Mouse (Mus musculus): ENCODE measurements around the gene Dmrt1. TPM values are rescaled to one million over a fixed set of nuclear protein-coding genes. Genes with fewer than 3 reads are reported as not detected.

The Dmrt1 gene
- polyA plus RNA-seq, 1 experiment from 2014 or later: not detected

GRCm38 (mm10) chr19:25628490-25628889 lies 123.1 kb downstream of the Dmrt1 start:
- Histone ChIP-seq H3K9ac (replicated peaks) (no peak overlapping the region), H3K4me2 (ENCODE audit: low read depth, low read length) (no peak overlapping the region), H3K36me3 (replicated peaks; ENCODE audit: insufficient read depth, low read length) (no peaks in the 10 kb centered on the region), H3K4me3 (ENCODE audit: low read depth, low read length) (no peak overlapping the region), H3K4me1 (ENCODE audit: insufficient read depth) (no peaks in the 10 kb centered on the region), H3K9me3 (ENCODE audit: low read length) (no peaks in the 10 kb centered on the region), H3K27ac (ENCODE audit: low read depth) (no peak overlapping the region), H3K27me3 (ENCODE audit: insufficient read depth, low read length) (peaks cover 28% of the 10 kb centered on the region; the same call in 1 of the 2 replicates)
- WGBS (ENCODE audit: insufficient replicate concordance): 14% methylated on average over 9 of the region's 9 CpGs
- ATAC-seq (no peak; the same call in 1 of the 2 replicates), DNase-seq (peak; percentile 73)
- peak; percentile 90 for TF ChIP-seq CTCF (IDR thresholded peaks at IDR 0.05; ENCODE audit: low read depth)
- no peak for TF ChIP-seq EP300 (IDR thresholded peaks at IDR 0.05; ENCODE audit: low read depth)

GRCm38 (mm10) chr19:25635119-25635518 lies 129.7 kb downstream of the Dmrt1 start:
- no peaks in the 10 kb centered on the region for H3K27me3 ChIP-seq (ENCODE audit: insufficient read depth, low read length)
- H3K27ac ChIP-seq (ENCODE audit: low read depth): no peak overlapping the region
- H3K4me1 ChIP-seq (ENCODE audit: insufficient read depth): no peaks in the 10 kb centered on the region
- H3K4me3 ChIP-seq (ENCODE audit: low read depth, low read length): no peak overlapping the region
- no peaks in the 10 kb centered on the region for H3K9me3 ChIP-seq (ENCODE audit: low read length)
- ATAC-seq (no peak), DNase-seq (no peak)
- H3K4me2 ChIP-seq (ENCODE audit: low read depth, low read length): no peak overlapping the region
- 58% methylated on average over 5 of the region's 5 CpGs for WGBS (ENCODE audit: insufficient replicate concordance)
- H3K9ac ChIP-seq (replicated peaks): no peak overlapping the region
- TF ChIP-seq EP300 (IDR thresholded peaks at IDR 0.05; ENCODE audit: low read depth) (no peak), CTCF (IDR thresholded peaks at IDR 0.05; ENCODE audit: low read depth) (no peak)
- no peaks in the 10 kb centered on the region for H3K36me3 ChIP-seq (replicated peaks; ENCODE audit: insufficient read depth, low read length)

DNA sequence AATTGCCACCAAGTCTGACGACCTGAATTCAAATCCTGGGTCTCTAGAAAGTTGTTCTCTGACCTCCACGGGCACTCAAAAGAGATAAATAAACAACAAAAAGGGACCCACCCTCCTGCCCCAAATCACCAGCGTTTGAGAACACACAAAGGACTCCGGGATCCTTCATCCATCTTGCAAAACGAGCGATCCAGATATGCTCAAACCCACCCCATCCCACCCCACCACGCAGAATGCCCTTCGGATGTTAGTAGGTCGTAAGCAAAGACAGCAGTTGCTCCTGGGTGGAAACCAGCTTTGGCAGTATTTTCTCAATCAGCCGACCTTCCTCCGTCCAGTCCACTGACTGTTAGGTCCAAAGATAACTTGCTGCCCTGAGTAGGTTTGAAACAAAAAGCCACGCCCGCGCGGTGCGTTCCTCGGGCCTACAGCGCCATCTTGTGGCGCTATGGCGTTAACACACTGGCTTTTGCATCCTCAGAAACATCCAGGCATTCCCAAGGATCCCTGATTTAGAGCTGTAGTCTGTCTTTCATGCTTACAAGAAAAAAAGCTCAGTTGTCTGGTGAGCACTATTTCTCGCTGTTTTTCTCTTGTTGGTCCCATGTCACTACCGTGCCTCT lies 130.3 kb downstream of the Dmrt1 start:
- no peaks in the 10 kb centered on the region for H3K4me1 ChIP-seq (ENCODE audit: insufficient read depth)
- H3K9ac ChIP-seq (replicated peaks): no peak overlapping the region
- TF ChIP-seq EP300 (IDR thresholded peaks at IDR 0.05; ENCODE audit: low read depth) (no peak), CTCF (IDR thresholded peaks at IDR 0.05; ENCODE audit: low read depth) (peak; percentile 87)
- WGBS (ENCODE audit: insufficient replicate concordance): 13% methylated on average over 22 of the region's 22 CpGs
- no peaks in the 10 kb centered on the region for H3K9me3 ChIP-seq (ENCODE audit: low read length)
- no peak overlapping the region for H3K27ac ChIP-seq (ENCODE audit: low read depth)
- no peak overlapping the region for H3K4me3 ChIP-seq (ENCODE audit: low read depth, low read length)
- ATAC-seq: 0 out of 2 replicates have a peak, but pooled peaks have one; percentile 23
- DNase-seq: peak; percentile 68
- no peak overlapping the region for H3K4me2 ChIP-seq (ENCODE audit: low read depth, low read length)
- H3K27me3 ChIP-seq (ENCODE audit: insufficient read depth, low read length): no peaks in the 10 kb centered on the region
- no peaks in the 10 kb centered on the region for H3K36me3 ChIP-seq (replicated peaks; ENCODE audit: insufficient read depth, low read length)

DNA sequence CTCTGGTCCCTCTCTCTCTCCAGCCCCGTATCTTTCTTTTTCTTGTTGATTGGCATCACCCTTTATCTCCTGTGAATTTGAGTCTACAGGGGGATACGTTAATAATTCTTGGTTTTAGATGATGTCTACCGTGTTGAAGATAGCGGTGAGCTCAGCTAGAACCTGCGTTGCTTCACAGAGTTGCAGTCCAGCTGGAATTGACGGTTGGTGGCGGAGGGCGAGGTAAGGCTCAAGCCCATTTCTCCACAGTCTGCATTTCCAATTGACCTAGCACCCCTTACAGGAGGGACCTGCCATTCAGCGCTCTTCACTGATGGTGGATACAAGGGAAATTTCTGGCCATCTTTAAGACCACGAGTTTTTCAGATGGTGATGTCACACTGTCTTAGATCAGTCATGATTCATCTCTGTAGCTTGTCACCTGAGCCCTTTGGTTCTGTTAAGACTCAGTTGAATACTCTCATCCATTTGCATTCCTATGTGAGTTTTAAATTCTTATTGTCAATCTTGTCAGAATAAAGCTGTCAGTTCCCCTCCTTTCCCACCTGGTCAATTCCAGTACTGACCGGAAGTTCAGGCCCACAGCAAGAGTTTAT lies 133.4 kb downstream of the Dmrt1 start:
- Histone ChIP-seq H3K27ac (ENCODE audit: low read depth) (no peak overlapping the region), H3K4me1 (ENCODE audit: insufficient read depth) (no peaks in the 10 kb centered on the region), H3K4me3 (ENCODE audit: low read depth, low read length) (no peak overlapping the region), H3K36me3 (replicated peaks; ENCODE audit: insufficient read depth, low read length) (no peaks in the 10 kb centered on the region), H3K27me3 (ENCODE audit: insufficient read depth, low read length) (no peaks in the 10 kb centered on the region), H3K9ac (replicated peaks) (no peak overlapping the region), H3K4me2 (ENCODE audit: low read depth, low read length) (no peak overlapping the region), H3K9me3 (ENCODE audit: low read length) (no peaks in the 10 kb centered on the region)
- ATAC-seq (no peak), DNase-seq (no peak)
- no peak for TF ChIP-seq EP300 (IDR thresholded peaks at IDR 0.05; ENCODE audit: low read depth)
- TF ChIP-seq CTCF (IDR thresholded peaks at IDR 0.05; ENCODE audit: low read depth): no peak
- 73% methylated on average over 11 of the region's 11 CpGs for WGBS (ENCODE audit: insufficient replicate concordance)

- no peaks in the 10 kb centered on the region for H3K9me3 ChIP-seq (ENCODE audit: low read length)
- no peak for ATAC-seq
- H3K36me3 ChIP-seq (replicated peaks; ENCODE audit: insufficient read depth, low read length): no peaks in the 10 kb centered on the region
These were observed 136.4 kb downstream of the Dmrt1 start for GRCm38 (mm10) chr19:25641786-25642185.

DNA sequence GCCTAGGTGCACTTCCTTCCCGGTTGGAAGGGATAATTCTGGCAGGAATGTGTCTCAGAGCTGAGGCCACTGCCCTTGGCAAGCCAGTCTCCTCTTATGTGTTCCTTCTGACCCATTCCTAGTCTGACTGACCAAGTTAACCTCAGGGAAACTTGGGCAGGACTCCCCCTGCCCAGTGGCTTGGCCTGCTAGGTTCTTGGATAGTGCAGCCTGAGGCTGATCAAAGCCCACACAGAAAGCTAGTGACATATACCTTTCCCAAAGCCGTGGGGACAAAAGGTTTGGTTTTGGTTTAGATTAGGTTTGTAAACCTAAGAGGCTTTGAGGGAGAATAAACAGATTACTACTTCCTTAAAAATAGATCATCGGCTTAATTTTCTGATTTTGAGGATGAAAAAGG lies 141.7 kb downstream of the Dmrt1 start:
- no peaks in the 10 kb centered on the region for H3K9me3 ChIP-seq (ENCODE audit: low read length)
- no peaks in the 10 kb centered on the region for H3K27me3 ChIP-seq (ENCODE audit: insufficient read depth, low read length)
- 58% methylated on average over 3 of the region's 3 CpGs for WGBS (ENCODE audit: insufficient replicate concordance)
- ATAC-seq (no peak), DNase-seq (no peak)
- H3K4me1 ChIP-seq (ENCODE audit: insufficient read depth): peaks cover 5% of the 10 kb centered on the region; the same call in 1 of the 2 replicates
- H3K36me3 ChIP-seq (replicated peaks; ENCODE audit: insufficient read depth, low read length): no peaks in the 10 kb centered on the region
- H3K9ac ChIP-seq (replicated peaks): no peak overlapping the region
- H3K27ac ChIP-seq (ENCODE audit: low read depth): no peak overlapping the region
- H3K4me3 ChIP-seq (ENCODE audit: low read depth, low read length): no peak overlapping the region
- H3K4me2 ChIP-seq (ENCODE audit: low read depth, low read length): no peak overlapping the region
- TF ChIP-seq CTCF (IDR thresholded peaks at IDR 0.05; ENCODE audit: low read depth) (no peak), EP300 (IDR thresholded peaks at IDR 0.05; ENCODE audit: low read depth) (no peak)

More at GRCm38 (mm10) chr19:25641786-25642185, 136.4 kb downstream of the Dmrt1 start:
- TF ChIP-seq EP300 (IDR thresholded peaks at IDR 0.05; ENCODE audit: low read depth) (no peak), CTCF (IDR thresholded peaks at IDR 0.05; ENCODE audit: low read depth) (no peak)
- Histone ChIP-seq H3K9ac (replicated peaks) (no peak overlapping the region), H3K4me3 (ENCODE audit: low read depth, low read length) (no peak overlapping the region), H3K4me1 (ENCODE audit: insufficient read depth) (no peaks in the 10 kb centered on the region), H3K27me3 (ENCODE audit: insufficient read depth, low read length) (no peaks in the 10 kb centered on the region), H3K27ac (ENCODE audit: low read depth) (no peak overlapping the region), H3K4me2 (ENCODE audit: low read depth, low read length) (no peak overlapping the region)
- DNase-seq: no peak
- 75% methylated on average over 6 of the region's 6 CpGs for WGBS (ENCODE audit: insufficient replicate concordance)
